Mouse (Mus musculus) intestine, postnatal 0 days (tissue): Measurements from ENCODE around the gene Luc7l2. TPM values are rescaled to one million over a fixed set of nuclear protein-coding genes. Genes with fewer than 3 reads are reported as not detected.

ENCODE experiments used
- ATAC-seq: fragments of 200-750 bp; cut with Nextera tagmentation; 2 replicates; pipeline ENCODE4 v1.8.0; 2017; ENCODE audit warnings: mild to moderate bottlenecking, moderate TSS enrichment, moderate library complexity
- H3K27ac ChIP-seq: fragments of 300-500 bp; sonication (generic); 2 replicates; pipeline ENCODE4 v1.5.1; 2014; ENCODE audit warnings: mild to moderate bottlenecking, low read depth, low read length, moderate library complexity
- H3K27me3 ChIP-seq: fragments of 300-500 bp; sonication (generic); replicated peaks from 2 replicates; pipeline ENCODE4 v1.6.1; 2014; ENCODE audit warnings: low read length, mixed read lengths; ENCODE audit not compliant: control insufficient read depth, insufficient read depth
- H3K36me3 ChIP-seq: fragments of 300-500 bp; sonication (generic); 2 replicates; pipeline ENCODE4 v1.6.1; 2014; ENCODE audit warnings: mild to moderate bottlenecking, moderate library complexity; ENCODE audit not compliant: control insufficient read depth, insufficient read depth
- H3K4me1 ChIP-seq: fragments of 300-500 bp; sonication (generic); replicated peaks from 2 replicates; pipeline ENCODE4 v1.6.1; 2014; ENCODE audit warnings: antibody characterized with exemption, low read length, mixed read lengths; ENCODE audit not compliant: control insufficient read depth, insufficient read depth
- H3K4me2 ChIP-seq: fragments of 300-500 bp; sonication (generic); replicated peaks from 2 replicates; pipeline ENCODE4 v1.6.1; 2014; ENCODE audit warnings: low read depth, mild to moderate bottlenecking, moderate library complexity
- H3K4me3 ChIP-seq: fragments of 300-500 bp; sonication (generic); 2 replicates; pipeline ENCODE4 v1.5.1; 2014; ENCODE audit warnings: low read depth, low read length
- H3K9ac ChIP-seq: fragments of 300-500 bp; sonication (generic); 2 replicates; pipeline ENCODE4 v1.6.1; 2014; ENCODE audit warnings: mild to moderate bottlenecking, low read depth, low read length
- H3K9me3 ChIP-seq: fragments of 300-500 bp; sonication (generic); 2 replicates; pipeline ENCODE4 v1.6.1; 2016; ENCODE audit warnings: mixed run types; ENCODE audit not compliant: control insufficient read depth
- CTCF ChIP-seq: sonication (generic); IDR thresholded peaks from 2 replicates; pipeline ENCODE4 v1.5.1; 2016; ENCODE audit warnings: low read depth, mild to moderate bottlenecking, control low read depth, antibody characterized with exemption, moderate library complexity
- WGBS: fragments of 180-500 bp; shearing (Covaris S2); extraction: QIAGEN DNeasy Blood & Tissue Kit; methylation state at CpG from one replicate; pipeline ENCODE4 v1.1.7; 2014; 5-methylcytosine and 5-hydroxymethylcytosine counted together
- polyA plus RNA-seq: library from polyadenylated mRNA; unstranded; fragments of >200 nt; fragmentation: Nextera tagmentation; extraction: Ambion mirVana; gene quantifications from 2 replicates; pipeline ENCODE4 v1.2.1, GENCODE M21; 2015

Gene Luc7l2
- polyA plus RNA-seq, 1 experiment from 2014 or later = 26.4 TPM

DNA sequence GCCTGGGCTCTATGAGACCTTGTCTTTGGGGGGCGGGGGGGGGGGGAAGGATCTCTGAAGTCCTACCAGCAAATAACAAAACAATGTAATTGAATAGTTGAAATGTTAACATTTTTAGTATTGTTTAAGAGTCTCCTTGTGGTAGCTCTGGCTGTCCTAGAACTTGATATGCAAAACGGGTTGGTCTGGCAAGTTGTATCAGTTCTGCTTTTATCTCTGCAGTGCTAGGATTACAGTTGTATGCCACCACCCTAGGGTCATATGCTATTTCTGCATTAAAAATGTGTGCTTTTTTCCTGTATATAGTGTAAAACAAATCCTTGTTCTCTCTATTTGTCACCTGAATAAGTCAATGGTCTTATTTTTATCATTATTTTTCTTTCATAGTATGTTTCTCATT is 25.0 kb downstream of the Luc7l2 start:
- Histone ChIP-seq H3K27me3 (no peaks in the 10 kb centered on the region), H3K36me3 (peaks cover 24% of the 10 kb centered on the region), H3K4me1 (no peaks in the 10 kb centered on the region), H3K4me2 (no peak overlapping the region), H3K4me3 (no peak overlapping the region), H3K27ac (no peak overlapping the region), H3K9me3 (no peaks in the 10 kb centered on the region), H3K9ac (no peak overlapping the region)
- TF ChIP-seq CTCF = no peak
- 82% methylated on average over 2 of the region's 2 CpGs for WGBS
- ATAC-seq = no peak

DNA sequence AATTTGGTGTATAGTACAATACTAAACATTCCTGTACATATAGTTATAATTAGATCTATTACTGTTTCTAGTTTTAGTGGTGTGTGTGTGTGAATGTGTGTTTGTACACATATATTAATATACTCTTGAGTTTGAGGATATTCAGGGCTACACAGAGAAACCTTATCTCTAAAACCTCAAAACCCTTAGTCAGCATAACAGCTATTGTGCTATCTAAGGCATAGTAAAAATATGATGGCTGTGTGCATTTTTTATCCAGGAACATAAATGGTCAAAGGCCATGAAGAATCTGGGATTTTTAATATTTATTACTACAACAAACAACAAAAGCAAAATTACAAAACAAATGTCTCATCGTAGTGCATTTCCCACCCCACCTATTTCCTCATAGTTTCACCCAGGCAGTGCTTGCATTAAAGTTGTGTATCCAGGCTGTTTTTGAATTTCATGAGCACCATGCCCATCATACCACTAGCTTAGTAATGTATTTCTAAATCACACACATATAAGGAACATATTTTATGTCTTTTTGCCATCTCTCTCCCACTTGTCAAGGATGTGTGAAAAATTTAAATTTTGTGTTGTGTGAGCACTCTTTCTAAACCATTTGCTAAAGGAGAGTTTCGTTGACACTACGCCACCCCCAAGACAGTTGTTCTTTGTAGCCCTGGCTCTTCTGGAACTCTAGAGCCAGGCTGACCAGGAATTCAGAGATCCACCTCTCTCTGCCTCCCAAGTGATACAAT is 29.2 kb downstream of the Luc7l2 start:
- H3K4me1 ChIP-seq = no peaks in the 10 kb centered on the region
- H3K36me3 ChIP-seq = peaks cover 17% of the 10 kb centered on the region
- H3K9me3 ChIP-seq = no peaks in the 10 kb centered on the region
- H3K4me2 ChIP-seq = no peak overlapping the region
- WGBS = 88% methylated on average over 3 of the region's 3 CpGs
- H3K27ac ChIP-seq = no peak overlapping the region
- ATAC-seq = no peak
- H3K27me3 ChIP-seq = no peaks in the 10 kb centered on the region
- H3K4me3 ChIP-seq = no peak overlapping the region
- H3K9ac ChIP-seq = no peak overlapping the region
- TF ChIP-seq CTCF = no peak

DNA sequence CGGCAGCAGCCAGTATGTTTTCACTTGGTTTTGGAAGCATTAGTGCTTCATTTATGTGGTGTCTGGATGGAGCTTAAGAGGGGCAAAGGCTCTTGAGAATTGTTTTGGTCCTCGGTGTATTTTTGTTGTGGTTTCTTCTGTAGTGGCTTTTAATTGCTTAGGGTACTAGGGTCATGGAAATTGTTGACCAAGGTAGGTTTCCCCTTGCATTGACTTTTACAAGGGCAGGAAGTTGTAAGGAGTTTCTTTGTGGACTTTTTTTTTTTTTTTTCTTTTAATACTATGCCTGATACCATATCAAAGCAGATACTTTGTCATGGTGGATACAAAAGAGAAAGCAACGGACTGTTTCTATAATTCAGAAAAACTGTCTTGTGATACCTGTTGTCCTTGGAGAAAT is 30.6 kb downstream of the Luc7l2 start:
- H3K36me3 ChIP-seq = peaks cover 27% of the 10 kb centered on the region
- no peaks in the 10 kb centered on the region for H3K4me1 ChIP-seq
- TF ChIP-seq CTCF = no peak
- H3K4me3 ChIP-seq = no peak overlapping the region
- 90% methylated on average over 3 of the region's 3 CpGs for WGBS
- no peaks in the 10 kb centered on the region for H3K27me3 ChIP-seq
- no peak overlapping the region for H3K4me2 ChIP-seq
- no peak overlapping the region for H3K27ac ChIP-seq
- H3K9me3 ChIP-seq = no peaks in the 10 kb centered on the region
- no peak for ATAC-seq
- H3K9ac ChIP-seq = no peak overlapping the region

DNA sequence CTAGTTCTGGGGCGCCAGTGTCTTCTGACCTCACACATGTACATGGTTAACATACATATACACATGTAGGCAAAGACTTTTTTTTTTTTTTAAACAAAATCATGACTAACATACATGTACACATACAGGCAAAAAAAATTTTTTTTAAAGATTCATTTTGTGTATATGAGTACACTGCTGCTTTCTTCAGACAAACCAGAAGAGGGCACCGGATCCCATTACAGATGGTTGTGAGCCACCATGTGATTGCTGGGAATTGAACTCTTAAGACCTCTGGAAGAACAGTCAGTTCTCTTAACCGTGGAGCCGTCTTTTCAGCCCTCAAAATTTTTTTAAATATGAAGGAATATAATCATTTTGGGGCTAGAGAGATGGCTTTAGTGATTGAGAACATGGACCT is 46.3 kb downstream of the Luc7l2 start:
- 94% methylated on average over 4 of the region's 4 CpGs for WGBS
- Histone ChIP-seq H3K36me3 (peaks cover 48% of the 10 kb centered on the region), H3K27ac (no peak overlapping the region), H3K9ac (no peak overlapping the region), H3K4me1 (no peaks in the 10 kb centered on the region), H3K27me3 (no peaks in the 10 kb centered on the region), H3K4me3 (no peak overlapping the region), H3K4me2 (no peak overlapping the region), H3K9me3 (no peaks in the 10 kb centered on the region)
- ATAC-seq = no peak
- TF ChIP-seq CTCF = peak; percentile 41; the same call in 1 of the 2 replicates

DNA sequence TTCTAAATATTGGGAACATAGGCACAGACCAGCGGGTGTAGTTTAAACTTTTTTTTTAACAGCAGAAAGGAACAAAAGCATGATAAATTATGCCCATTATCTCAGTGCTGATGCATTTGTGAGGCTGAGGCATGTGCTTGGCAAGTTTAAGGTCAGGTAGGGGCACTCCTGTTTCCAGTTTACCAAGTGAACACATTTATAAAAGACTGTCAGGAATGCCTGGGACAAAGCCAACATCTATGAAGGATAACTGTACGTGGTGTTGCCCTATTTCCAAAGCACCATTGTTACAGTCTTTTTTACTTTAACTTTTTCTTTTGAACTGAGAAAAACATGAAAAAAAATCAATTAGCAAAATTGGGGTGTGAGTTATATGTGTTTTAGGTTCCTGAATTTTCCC is 58.8 kb downstream of the Luc7l2 start:
- H3K36me3 ChIP-seq = peaks cover 34% of the 10 kb centered on the region
- no peak for ATAC-seq
- no peak for TF ChIP-seq CTCF
- no peaks in the 10 kb centered on the region for H3K4me1 ChIP-seq
- no peaks in the 10 kb centered on the region for H3K9me3 ChIP-seq
- 84% methylated on average over 2 of the region's 2 CpGs for WGBS
- H3K4me3 ChIP-seq = no peak overlapping the region
- H3K9ac ChIP-seq = no peak overlapping the region
- no peak overlapping the region for H3K4me2 ChIP-seq
- no peak overlapping the region for H3K27ac ChIP-seq
- H3K27me3 ChIP-seq = no peaks in the 10 kb centered on the region

DNA sequence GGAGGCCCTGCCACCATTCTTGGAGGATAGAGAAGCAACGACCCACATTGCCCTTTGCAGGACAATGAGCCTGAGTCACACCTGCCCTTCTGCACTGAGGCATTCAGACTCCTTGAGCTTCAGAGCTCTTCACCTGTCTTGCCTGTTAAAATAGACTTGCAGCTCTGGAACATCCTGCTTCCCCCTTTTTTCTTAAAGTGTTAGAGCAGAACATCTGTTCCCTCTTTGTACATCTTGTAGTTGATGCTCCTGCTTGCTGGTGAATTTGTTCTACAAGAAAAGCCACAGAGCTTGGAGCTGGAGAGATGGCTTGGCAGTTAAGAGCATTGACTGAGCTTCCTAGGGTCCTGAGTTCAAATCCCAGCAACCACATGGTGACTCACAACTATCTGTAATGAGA is 71.3 kb downstream of the Luc7l2 start:
- H3K4me1 ChIP-seq = no peaks in the 10 kb centered on the region
- no peaks in the 10 kb centered on the region for H3K27me3 ChIP-seq
- peaks cover 23% of the 10 kb centered on the region; the same call in 1 of the 2 replicates for H3K36me3 ChIP-seq
- no peaks in the 10 kb centered on the region for H3K9me3 ChIP-seq
- no peak for ATAC-seq
- no peak overlapping the region for H3K9ac ChIP-seq
- H3K4me3 ChIP-seq = no peak overlapping the region
- whole genome bisulfite sequencing = 94% methylated on average over 1 of the region's 1 CpGs
- no peak overlapping the region for H3K27ac ChIP-seq
- no peak for TF ChIP-seq CTCF
- H3K4me2 ChIP-seq = no peak overlapping the region
